Mouse (Mus musculus): ENCODE measurements around the gene Cd300ld. TPM values are rescaled to one million over a fixed set of nuclear protein-coding genes. Genes with fewer than 3 reads are reported as not detected.

The Cd300ld gene
- polyA plus RNA-seq, 1 experiment from 2014 or later, result 0.05 TPM

Other genes starting within 250 kb of the Cd300ld start
- gene Kif19a, start 224.5 kb downstream of the Cd300ld start, polyA plus RNA-seq (2016; fragmentation: Nextera tagmentation; extraction: Ambion mirVana), result 1.3 and 2.0 TPM in 2 replicates
- 10.0 and 17.0 TPM in 2 replicates for gene Btbd17, start 194.0 kb downstream of the Cd300ld start, polyA plus RNA-seq (2016; fragmentation: Nextera tagmentation; extraction: Ambion mirVana)
- gene Gpr142, start 191.0 kb downstream of the Cd300ld start, polyA plus RNA-seq (2016; fragmentation: Nextera tagmentation; extraction: Ambion mirVana), result 0.18 TPM in 1 of 2 replicates, not detected in the other
- gene Gprc5c, start 138.8 kb downstream of the Cd300ld start, polyA plus RNA-seq (2016; fragmentation: Nextera tagmentation; extraction: Ambion mirVana), result 62.2 and 62.5 TPM in 2 replicates
- 1.1 and 1.8 TPM in 2 replicates for gene Cd300a, start 99.9 kb downstream of the Cd300ld start, polyA plus RNA-seq (2016; fragmentation: Nextera tagmentation; extraction: Ambion mirVana)
- 0.10 TPM in 1 of 2 replicates, not detected in the other for gene Cd300lb, start 55.5 kb downstream of the Cd300ld start, polyA plus RNA-seq (2016; fragmentation: Nextera tagmentation; extraction: Ambion mirVana)
- gene Cd300c, start 20.8 kb downstream of the Cd300ld start, polyA plus RNA-seq (2016; fragmentation: Nextera tagmentation; extraction: Ambion mirVana), result not detected in 2 replicates
- gene Cd300c2, start 12.0 kb upstream of the Cd300ld start, polyA plus RNA-seq (2016; fragmentation: Nextera tagmentation; extraction: Ambion mirVana), result 0.38 and 0.87 TPM in 2 replicates
- gene Cd300ld2, start 26.3 kb upstream of the Cd300ld start, polyA plus RNA-seq (2016; fragmentation: Nextera tagmentation; extraction: Ambion mirVana), result not detected in 2 replicates
- not detected in 2 replicates for gene Cd300ld4, start 37.1 kb upstream of the Cd300ld start, polyA plus RNA-seq (2016; fragmentation: Nextera tagmentation; extraction: Ambion mirVana)
- not detected in 2 replicates for gene Cd300ld5, start 47.8 kb upstream of the Cd300ld start, polyA plus RNA-seq (2016; fragmentation: Nextera tagmentation; extraction: Ambion mirVana)
- gene Cd300ld3, start 58.5 kb upstream of the Cd300ld start, polyA plus RNA-seq (2016; fragmentation: Nextera tagmentation; extraction: Ambion mirVana), result not detected in 2 replicates
- gene Cd300e, start 72.3 kb upstream of the Cd300ld start, polyA plus RNA-seq (2016; fragmentation: Nextera tagmentation; extraction: Ambion mirVana), result not detected in 2 replicates
- gene Rab37, start 101.5 kb upstream of the Cd300ld start, polyA plus RNA-seq (2016; fragmentation: Nextera tagmentation; extraction: Ambion mirVana), result 1.2 and 2.2 TPM in 2 replicates
- 0.19 TPM in 1 of 2 replicates, not detected in the other for gene Cd300lf, start 144.1 kb upstream of the Cd300ld start, polyA plus RNA-seq (2016; fragmentation: Nextera tagmentation; extraction: Ambion mirVana)
- 39.2 and 42.5 TPM in 2 replicates for gene Slc9a3r1, start 173.4 kb upstream of the Cd300ld start, polyA plus RNA-seq (2016; fragmentation: Nextera tagmentation; extraction: Ambion mirVana)
- 10.1 and 10.3 TPM in 2 replicates for gene Tmem104, start 197.6 kb upstream of the Cd300ld start, polyA plus RNA-seq (2016; fragmentation: Nextera tagmentation; extraction: Ambion mirVana)
- 18.2 and 18.4 TPM in 2 replicates for gene Nat9, start 197.9 kb upstream of the Cd300ld start, polyA plus RNA-seq (2016; fragmentation: Nextera tagmentation; extraction: Ambion mirVana)